Mouse (Mus musculus) stomach, postnatal 0 days (tissue): ENCODE data around the gene Ap3b1.

Source experiments
- CTCF ChIP-seq: IDR thresholded peaks from 2 replicates; pipeline ENCODE4 v1.5.1; 2016; ENCODE audit warnings: antibody characterized with exemption, low read depth, mild to moderate bottlenecking, moderate library complexity
- EP300 ChIP-seq: optimal IDR thresholded peaks from 2 replicates; pipeline ENCODE3; 2016; ENCODE audit warnings: antibody characterized with exemption

- TF ChIP-seq EP300 (no peak), CTCF (no peak)
These were observed 214.6 kb downstream of the Ap3b1 start for GRCm38 (mm10) chr13:94573356-94573755.
